Mouse (Mus musculus) heart, postnatal 0 days (tissue): ENCODE data around the gene Chit1. TPM values are rescaled to one million over a fixed set of nuclear protein-coding genes. Genes with fewer than 3 reads are reported as not detected.
A peak's percentile ranks its signal among the peaks of the same experiment; 100 is the strongest.

ENCODE experiments used
- ATAC-seq: fragments of 200-750 bp; cut with Nextera tagmentation; 2 replicates; pipeline ENCODE4 v1.8.0; 2017; ENCODE audit warnings: low read depth, moderate number of reproducible peaks, moderate library complexity; ENCODE audit not compliant: insufficient read depth
- DNase-seq: peaks from one replicate; pipeline ENCODE4 v3.0.0-alpha.2; 2016; ENCODE audit warnings: low spot score
- H3K27ac ChIP-seq: fragments of 300-500 bp; sonication (generic); 2 replicates; pipeline ENCODE4 v1.5.1; 2014; ENCODE audit warnings: low read depth, mild to moderate bottlenecking
- H3K27me3 ChIP-seq: fragments of 300-500 bp; sonication (generic); 2 replicates; pipeline ENCODE4 v1.6.1; 2014; ENCODE audit warnings: low read length, mixed read lengths; ENCODE audit not compliant: control insufficient read depth, insufficient read depth
- H3K36me3 ChIP-seq: fragments of 300-500 bp; sonication (generic); replicated peaks from 2 replicates; pipeline ENCODE4 v1.6.1; 2014; ENCODE audit warnings: low read length, mixed read lengths; ENCODE audit not compliant: control insufficient read depth, insufficient read depth
- H3K4me1 ChIP-seq: fragments of 300-500 bp; sonication (generic); 2 replicates; pipeline ENCODE4 v1.6.1; 2014; ENCODE audit warnings: antibody characterized with exemption; ENCODE audit not compliant: control insufficient read depth, insufficient read depth
- H3K4me2 ChIP-seq: fragments of 300-500 bp; sonication (generic); 2 replicates; pipeline ENCODE4 v1.6.1; 2014; ENCODE audit warnings: low read depth, mild to moderate bottlenecking, low read length, moderate library complexity
- H3K4me3 ChIP-seq: fragments of 300-500 bp; sonication (generic); 2 replicates; pipeline ENCODE4 v1.5.1; 2014; ENCODE audit warnings: low read depth, low read length
- H3K9ac ChIP-seq: fragments of 300-500 bp; sonication (generic); replicated peaks from 2 replicates; pipeline ENCODE4 v1.6.1; 2014; ENCODE audit warnings: low read depth, low read length, mixed read lengths
- H3K9me3 ChIP-seq: fragments of 300-500 bp; sonication (generic); replicated peaks from 2 replicates; pipeline ENCODE4 v1.6.1; 2016; ENCODE audit warnings: low read length; ENCODE audit not compliant: control insufficient read depth
- CTCF ChIP-seq: IDR thresholded peaks from 2 replicates; pipeline ENCODE4 v1.5.1; 2016; ENCODE audit warnings: antibody characterized with exemption, control low read depth, low read depth
- EP300 ChIP-seq: IDR thresholded peaks from 2 replicates; pipeline ENCODE4 v1.6.1; 2016; ENCODE audit warnings: antibody characterized with exemption, low read depth
- whole genome bisulfite sequencing: fragments of 180-500 bp; shearing (Covaris S2); extraction: QIAGEN DNeasy Blood & Tissue Kit; methylation state at CpG from one replicate; pipeline ENCODE4 v1.1.7; 2014; 5-methylcytosine and 5-hydroxymethylcytosine counted together
- polyA plus RNA-seq: library from polyadenylated mRNA; unstranded; fragments of >200 nt; fragmentation: Nextera tagmentation; extraction: Ambion mirVana; gene quantifications from 2 replicates; pipeline ENCODE4 v1.2.1, GENCODE M21; 2015
- total RNA-seq: library from RNA; depleted of rRNA; stranded (reverse); fragments of >200 nt; gene quantifications from 2 replicates; pipeline ENCODE4 v1.2.3, GENCODE M21; 2014; ENCODE audit warnings: low replicate concordance; rRNA removed

Chit1 gene
- total RNA-seq (0.76 and 1.5 TPM in 2 replicates), polyA plus RNA-seq (0.19 and 0.30 TPM in 2 replicates)

DNA sequence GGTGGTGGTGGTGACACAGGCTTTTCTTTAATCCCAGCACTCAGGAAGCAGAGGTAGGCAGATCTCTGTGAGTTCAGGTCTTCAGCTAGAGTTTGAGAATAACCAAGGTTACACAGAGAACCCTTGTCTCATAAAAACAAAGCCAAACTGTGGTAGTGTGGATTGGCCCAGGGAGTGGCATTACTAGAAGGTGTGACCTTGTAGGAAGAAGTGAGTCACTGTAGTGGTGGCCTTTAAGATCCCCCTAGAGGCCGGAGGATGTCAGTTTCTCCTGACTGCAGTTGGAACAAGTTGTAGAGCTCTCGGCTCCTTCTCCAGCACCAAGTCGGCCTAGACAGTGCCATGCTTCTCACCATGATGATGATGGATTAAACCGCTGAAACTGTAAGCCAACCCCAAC is at the start of gene Chit1:
TSS of gene Chit1 (plus strand) at position 264 of the 400 bp plus-strand sequence.
- no peak for ATAC-seq
- Histone ChIP-seq H3K27me3 (no peaks in the 10 kb centered on the region), H3K4me1 (no peaks in the 10 kb centered on the region), H3K4me2 (no peak within 1 kb of the TSS), H3K9me3 (no peaks in the 10 kb centered on the region), H3K4me3 (no peak within 1 kb of the TSS), H3K36me3 (no peaks in the 10 kb centered on the region), H3K9ac (no peak within 1 kb of the TSS), H3K27ac (no peak within 1 kb of the TSS)
- no peak for DNase-seq
- WGBS, result 67% methylated on average over 4 of the region's 4 CpGs
- TF ChIP-seq CTCF, result no peak
- TF ChIP-seq EP300, result no peak

DNA sequence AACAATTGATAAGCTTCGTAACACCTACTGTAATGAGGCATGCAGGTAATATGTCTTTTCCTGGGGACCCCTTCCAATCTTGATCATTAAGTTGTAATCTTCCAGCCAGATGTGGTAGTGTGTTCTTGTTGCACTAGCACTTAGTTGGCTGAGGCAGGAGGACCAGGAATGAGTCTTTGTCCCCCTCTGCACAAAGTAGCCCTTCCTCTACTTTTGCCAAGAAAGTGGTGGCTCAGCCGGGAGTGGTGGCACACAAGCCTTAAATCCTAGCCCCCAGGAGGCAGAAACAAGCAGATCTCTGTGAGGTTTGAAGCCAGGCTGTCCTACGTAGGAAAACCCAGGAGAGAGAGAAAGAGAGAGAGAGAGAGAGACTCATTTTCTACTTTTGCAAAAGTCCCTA is 49.1 kb upstream of the Chit1 start:
- H3K4me2 ChIP-seq, result no peak overlapping the region
- peaks cover 55% of the 10 kb centered on the region for H3K4me1 ChIP-seq
- ATAC-seq, result no peak

DNA sequence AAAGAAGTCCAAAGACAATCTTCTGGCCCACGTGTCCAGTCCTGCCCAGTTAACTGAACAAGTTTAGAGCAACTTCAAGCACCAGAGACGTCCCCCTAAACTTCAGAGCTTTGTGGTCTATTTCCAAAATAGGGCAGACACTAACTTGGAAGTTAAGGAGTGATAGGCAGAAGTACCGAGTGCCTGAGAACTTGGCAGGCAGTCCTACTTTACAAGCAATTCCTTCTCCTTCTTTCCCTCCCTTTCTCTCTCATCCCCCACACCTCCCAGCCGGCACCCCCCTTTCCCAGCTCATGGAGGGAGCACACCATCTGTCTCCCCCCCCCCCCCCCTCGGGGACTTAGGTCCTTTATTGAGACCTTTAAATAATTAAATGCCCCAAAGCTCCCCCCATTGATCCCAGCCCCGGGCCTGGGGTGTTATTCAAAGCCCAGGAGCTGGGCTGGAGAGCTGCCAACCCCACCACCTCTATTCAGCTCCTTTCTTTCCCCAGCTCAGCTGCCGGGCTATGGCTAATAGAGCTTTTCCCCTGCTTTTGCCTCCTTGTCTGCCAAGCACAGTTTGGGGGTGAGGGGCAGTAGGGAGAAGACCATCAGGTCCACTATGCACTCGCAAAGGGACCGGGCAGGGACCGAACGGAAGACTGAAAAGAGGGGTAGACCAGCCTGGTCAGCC is 48.5 kb upstream of the Chit1 start:
- WGBS, result 21% methylated on average over 11 of the region's 11 CpGs
- ATAC-seq, result no peak

More for the DNA sequence above, 49.1 kb upstream of the Chit1 start:
- Histone ChIP-seq H3K9me3 (no peaks in the 10 kb centered on the region), H3K36me3 (no peaks in the 10 kb centered on the region), H3K27ac (peak overlapping the region; percentile 97), H3K9ac (no peak overlapping the region; the same call in 1 of the 2 replicates), H3K27me3 (no peaks in the 10 kb centered on the region), H3K4me3 (no peak overlapping the region)
- TF ChIP-seq EP300 (no peak), CTCF (no peak)
- WGBS, result 74% methylated on average over 3 of the region's 3 CpGs
- no peak for DNase-seq

DNA sequence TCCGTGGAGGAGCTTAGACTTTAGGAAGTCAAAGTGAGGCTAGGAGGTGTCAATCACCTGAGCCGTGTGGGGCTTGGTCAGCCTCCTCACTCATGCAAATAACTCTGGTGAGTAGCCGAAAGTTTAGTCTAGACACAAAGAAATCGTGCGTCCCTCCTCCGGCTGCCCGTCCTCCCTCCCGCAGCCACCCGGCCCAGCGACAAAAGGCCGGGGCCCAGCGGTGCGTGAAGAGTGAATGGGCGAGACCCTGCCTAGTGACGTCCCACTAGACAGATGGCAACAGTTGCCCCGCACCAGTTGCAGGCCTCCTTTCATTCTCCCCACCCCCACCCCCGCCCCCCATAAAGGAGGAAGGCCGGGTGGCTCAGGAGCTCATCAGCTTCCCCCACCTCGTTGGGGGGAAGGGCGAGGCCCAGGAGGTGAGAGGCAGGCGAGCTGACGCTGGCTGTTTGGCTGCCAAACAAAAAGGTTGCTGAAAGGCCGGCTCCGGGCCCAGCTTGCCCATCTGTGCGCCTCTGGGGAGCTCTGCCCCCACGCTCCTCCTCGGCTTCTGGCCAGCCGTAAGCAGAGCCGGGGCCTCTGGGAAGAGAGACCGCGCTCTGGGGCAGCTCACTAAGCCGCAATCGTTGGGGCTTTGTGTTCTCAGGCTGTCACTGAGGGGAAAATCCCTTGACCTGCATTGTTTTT is 47.8 kb upstream of the Chit1 start:
- H3K4me3 ChIP-seq, result peak overlapping the region; percentile 20; the same call in 1 of the 2 replicates
- ATAC-seq (peak; percentile 51), DNase-seq (peak; percentile 65)
- H3K4me2 ChIP-seq, result peak overlapping the region; percentile 33
- 6% methylated on average over 33 of the region's 33 CpGs for WGBS
- peak overlapping the region; percentile 91 for H3K27ac ChIP-seq
- H3K9ac ChIP-seq, result peak overlapping the region; percentile 60
- no peak for TF ChIP-seq CTCF
- TF ChIP-seq EP300, result no peak
- H3K27me3 ChIP-seq, result no peaks in the 10 kb centered on the region
- no peaks in the 10 kb centered on the region for H3K36me3 ChIP-seq
- peaks cover 55% of the 10 kb centered on the region for H3K4me1 ChIP-seq
- no peaks in the 10 kb centered on the region for H3K9me3 ChIP-seq

More for the DNA sequence above, 48.5 kb upstream of the Chit1 start:
- peak overlapping the region; percentile 33 for H3K4me2 ChIP-seq
- no peaks in the 10 kb centered on the region for H3K9me3 ChIP-seq
- H3K4me1 ChIP-seq, result peaks cover 55% of the 10 kb centered on the region
- no peak for TF ChIP-seq EP300
- no peak for DNase-seq
- H3K27me3 ChIP-seq, result no peaks in the 10 kb centered on the region
- H3K36me3 ChIP-seq, result no peaks in the 10 kb centered on the region
- H3K27ac ChIP-seq, result peak overlapping the region; percentile 91
- H3K9ac ChIP-seq, result peak overlapping the region; percentile 60
- peak overlapping the region; percentile 20; the same call in 1 of the 2 replicates for H3K4me3 ChIP-seq

DNA sequence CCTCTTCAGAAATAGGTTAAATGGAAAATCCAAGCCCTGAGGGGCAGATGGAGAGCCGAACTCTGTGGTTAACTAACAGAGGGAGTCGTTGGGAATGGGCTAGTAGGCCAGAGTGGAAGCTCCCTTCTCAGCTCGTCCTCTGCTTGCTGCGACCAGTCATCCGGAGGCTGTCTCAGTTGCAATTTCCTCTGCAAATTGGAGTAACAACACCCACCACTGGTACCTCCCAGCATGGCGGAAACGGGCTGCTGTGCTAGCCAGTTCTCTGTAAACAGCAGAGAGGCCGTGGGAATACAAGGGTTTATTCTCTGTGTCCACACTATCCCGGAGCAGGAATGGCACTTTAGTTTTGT is 47.3 kb upstream of the Chit1 start:
- Histone ChIP-seq H3K27ac (peak overlapping the region; percentile 91), H3K4me2 (peak overlapping the region; percentile 33), H3K4me1 (peaks cover 55% of the 10 kb centered on the region), H3K4me3 (peak overlapping the region; percentile 20; the same call in 1 of the 2 replicates), H3K9me3 (no peaks in the 10 kb centered on the region), H3K27me3 (no peaks in the 10 kb centered on the region), H3K36me3 (no peaks in the 10 kb centered on the region), H3K9ac (peak overlapping the region; percentile 60)
- TF ChIP-seq CTCF, result no peak
- no peak for TF ChIP-seq EP300
- ATAC-seq (no peak), DNase-seq (no peak)
- WGBS, result 23% methylated on average over 9 of the region's 9 CpGs
